Mouse (Mus musculus): ENCODE measurements at regions not wholly inside any gene's neighbourhood (a gene's known extent, or its start where the extent isn't known, plus 50 kb on each side); places are given as distances from the start of the nearest gene placed in this dataset.
A peak's percentile ranks its signal among the peaks of the same experiment; 100 is the strongest.

GRCm38 (mm10) chr17:48592457-48592856 is 137.8 kb downstream of the Unc5cl start:
- intact Hi-C loops (cut with DNase I), result no loop called here
- no peak for DNase-seq

DNA sequence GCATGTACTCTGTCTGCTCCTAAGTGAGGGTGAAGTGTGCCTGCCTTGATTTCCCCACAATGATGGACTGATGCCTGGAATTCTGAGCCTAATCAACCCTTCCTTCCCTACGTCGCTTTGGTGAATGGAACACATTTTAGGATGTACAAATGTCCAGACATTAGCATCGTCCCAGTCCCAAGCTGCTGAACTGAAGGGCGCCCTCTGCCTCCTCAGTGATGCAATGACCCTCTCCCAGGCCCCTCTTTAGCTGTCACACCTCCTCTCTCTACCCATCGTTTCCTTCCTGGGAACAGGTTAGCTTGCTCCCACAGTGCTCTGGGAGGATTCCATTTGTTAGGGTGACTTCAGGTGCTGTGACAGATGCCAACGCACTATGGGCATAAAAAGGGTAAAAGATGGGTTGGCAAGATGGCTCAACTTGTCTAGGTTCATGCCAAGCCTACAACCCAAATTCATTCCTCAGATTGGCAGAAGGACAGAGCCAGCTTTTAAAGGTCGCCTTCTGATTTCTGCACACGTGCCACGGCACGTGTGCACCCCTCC is 140.8 kb downstream of the Unc5cl start:
- intact Hi-C loops (cut with DNase I), result no loop called here
- DNase-seq, result no peak

GRCm38 (mm10) chr17:48596406-48596805 is 141.7 kb downstream of the Unc5cl start:
- peak in 1 of 2 experiments; percentile 15 for DNase-seq
- intact Hi-C loops (cut with DNase I), result no loop called here

GRCm38 (mm10) chr17:48597301-48597700 is 142.6 kb downstream of the Unc5cl start:
- intact Hi-C loops (cut with DNase I), result no loop called here
- DNase-seq, result no peak

- intact Hi-C loops (cut with DNase I), result no loop called here
These were observed 143.9 kb downstream of the Unc5cl start for GRCm38 (mm10) chr17:48598471-48599141.

GRCm38 (mm10) chr17:48600176-48600575 is 145.5 kb downstream of the Unc5cl start:
- intact Hi-C loops (cut with DNase I), result loop anchor here (5.0 to 10.0 kb wide), 2 partner anchors 323 to 585 kb away; no protein-coding TSS in a partner anchor
- peak; percentile 14 to 23 for DNase-seq

More at GRCm38 (mm10) chr17:48598471-48599141, 143.9 kb downstream of the Unc5cl start:
- DNase-seq, result peak; percentile 23 to 30

- intact Hi-C loops (cut with DNase I), result loop anchor here (1.0 to 10.0 kb wide), 4 partner anchors 135 to 582 kb away; no protein-coding TSS in a partner anchor
These were observed 147.9 kb downstream of the Unc5cl start for GRCm38 (mm10) chr17:48602554-48602953.

GRCm38 (mm10) chr17:48606767-48607166 is 152.1 kb downstream of the Unc5cl start:
- DNase-seq, result no peak
- intact Hi-C loops (cut with DNase I), result loop anchor here (10.0 kb wide), 1 partner anchor 578 kb away; no protein-coding TSS in a partner anchor

More at GRCm38 (mm10) chr17:48602554-48602953, 147.9 kb downstream of the Unc5cl start:
- peak; percentile 68 to 77 for DNase-seq

GRCm38 (mm10) chr17:48608315-48608714 is 153.6 kb downstream of the Unc5cl start:
- intact Hi-C loops (cut with DNase I), result loop anchor here (10.0 kb wide), 1 partner anchor 576 kb away; no protein-coding TSS in a partner anchor
- DNase-seq, result no peak

DNA sequence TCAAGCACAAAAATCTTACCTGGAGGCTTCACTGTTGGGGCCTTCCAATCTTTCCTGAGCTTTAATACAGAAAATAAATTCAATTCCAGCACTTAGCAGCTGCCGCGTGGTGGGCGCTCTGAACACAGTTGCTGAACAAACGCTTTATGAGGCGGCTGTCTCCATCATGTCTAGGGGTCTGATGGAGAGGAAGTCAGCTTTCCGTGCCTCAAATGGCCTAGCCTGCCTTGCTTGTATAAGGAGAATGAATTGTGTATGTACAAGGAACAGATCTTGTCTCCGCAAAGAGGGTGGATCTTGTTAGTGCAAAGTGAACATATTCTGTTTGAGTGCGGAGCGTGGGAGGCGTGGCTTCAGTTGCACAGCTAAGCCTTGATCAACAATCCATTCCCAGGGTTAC is 155.4 kb downstream of the Unc5cl start:
- intact Hi-C loops (cut with DNase I), result no loop called here
- no peak for DNase-seq

DNA sequence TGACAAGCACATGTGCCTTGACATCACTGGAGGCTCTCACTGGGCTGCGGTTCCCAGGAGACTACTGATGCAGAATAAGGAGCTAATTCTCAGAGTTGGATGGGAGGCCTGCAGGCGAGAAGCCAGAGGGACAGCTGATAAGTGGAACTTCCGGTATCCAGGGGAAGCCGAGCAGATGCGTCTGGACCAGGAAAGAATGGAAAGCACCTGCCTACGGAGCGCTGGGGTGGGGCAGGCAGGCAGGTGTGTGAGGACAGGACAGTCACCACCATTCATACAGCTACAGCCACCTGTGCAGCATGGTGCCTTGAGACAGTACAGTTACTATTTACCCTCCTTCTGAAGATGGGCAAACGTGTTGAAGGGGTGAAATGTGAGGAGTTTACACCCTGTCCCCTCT is 156.1 kb downstream of the Unc5cl start:
- no peak for DNase-seq

GRCm38 (mm10) chr17:48613491-48613890 is 158.8 kb downstream of the Unc5cl start:
- no peak for DNase-seq
- intact Hi-C loops (cut with DNase I), result no loop called here

More for the DNA sequence above, 156.1 kb downstream of the Unc5cl start:
- intact Hi-C loops (cut with DNase I), result no loop called here

- intact Hi-C loops (cut with DNase I), result no loop called here
- DNase-seq, result no peak
These were observed 160.5 kb downstream of the Unc5cl start for GRCm38 (mm10) chr17:48615248-48615647.

GRCm38 (mm10) chr17:48616205-48616604 is 161.5 kb downstream of the Unc5cl start:
- intact Hi-C loops (cut with DNase I), result no loop called here
- DNase-seq, result no peak

DNA sequence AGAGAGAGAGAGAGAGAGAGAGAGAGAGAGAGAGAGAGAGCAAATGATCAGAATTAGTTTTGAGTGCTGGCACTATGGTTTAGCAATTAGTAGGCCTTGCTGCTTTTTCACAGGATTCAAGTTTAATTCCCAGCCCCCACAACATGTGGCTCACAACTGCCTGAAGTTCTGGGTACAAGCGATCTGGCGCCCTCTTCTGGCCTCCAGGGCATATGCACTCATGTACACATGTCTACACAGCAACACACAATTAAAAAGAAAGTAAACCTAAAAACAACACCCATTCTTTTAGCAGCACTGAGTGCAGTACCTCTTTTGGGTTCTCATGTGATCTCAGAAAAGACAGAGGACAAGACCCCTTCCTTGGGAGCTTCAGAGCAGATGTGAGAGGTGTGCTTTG is 166.2 kb downstream of the Unc5cl start:
- no peak for DNase-seq
- intact Hi-C loops (cut with DNase I), result no loop called here

- intact Hi-C loops (cut with DNase I), result no loop called here
- no peak for DNase-seq
These were observed 167.0 kb downstream of the Unc5cl start for GRCm38 (mm10) chr17:48621676-48622075.

GRCm38 (mm10) chr17:48624937-48625336 is 170.2 kb downstream of the Unc5cl start:
- intact Hi-C loops (cut with DNase I), result no loop called here
- no peak for DNase-seq

- no peak for DNase-seq
- intact Hi-C loops (cut with DNase I), result no loop called here
These were observed 171.3 kb downstream of the Unc5cl start for GRCm38 (mm10) chr17:48625971-48626370.

GRCm38 (mm10) chr17:48639611-48640010 is 184.9 kb downstream of the Unc5cl start:
- DNase-seq, result no peak
- intact Hi-C loops (cut with DNase I), result no loop called here

DNA sequence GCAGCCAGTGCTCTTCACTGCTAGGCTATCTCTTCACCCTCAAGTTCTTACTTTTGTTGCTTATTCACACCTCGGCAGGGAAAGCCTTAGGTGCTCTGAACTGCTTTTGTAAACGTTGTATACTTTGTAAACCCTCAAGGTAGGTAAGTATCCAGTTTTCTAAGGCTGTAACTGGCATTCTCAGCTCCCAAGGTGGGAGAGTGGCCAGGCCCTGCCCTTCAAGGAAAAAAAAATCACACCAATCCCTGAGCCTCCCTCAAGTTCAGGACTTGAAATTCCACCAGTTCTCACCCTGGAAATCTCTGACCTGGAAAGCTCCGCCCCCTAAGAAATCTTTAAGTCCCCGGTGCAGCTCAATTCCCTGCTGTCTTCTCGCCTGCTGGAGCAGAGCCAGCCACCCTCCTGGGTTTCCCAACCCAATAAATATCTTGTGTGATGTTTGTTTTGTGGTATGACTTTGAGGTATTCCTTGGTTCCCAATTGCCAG is 188.9 kb downstream of the Unc5cl start:
- intact Hi-C loops (cut with DNase I), result no loop called here
- no peak for DNase-seq

DNA sequence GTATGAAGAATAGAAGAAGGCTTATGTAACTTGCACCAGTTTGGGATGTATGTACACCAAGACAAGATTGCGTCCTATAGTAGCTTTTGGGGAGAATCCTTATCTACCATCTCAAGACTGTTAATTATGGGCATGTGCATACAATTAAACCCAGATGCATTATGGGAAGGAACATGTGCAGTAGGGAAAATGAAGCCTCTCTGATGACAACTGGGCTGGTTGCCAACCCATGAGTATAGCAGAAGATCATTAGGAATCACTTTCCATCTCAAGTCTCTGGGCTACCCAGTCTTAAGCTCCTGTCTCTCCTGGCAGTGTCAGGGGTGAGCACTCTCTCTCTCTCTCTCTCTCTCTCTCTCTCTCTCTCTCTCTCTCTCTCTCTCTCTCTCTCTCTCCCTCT is 190.4 kb downstream of the Unc5cl start:
- intact Hi-C loops (cut with DNase I), result no loop called here
- no peak for DNase-seq

- intact Hi-C loops (cut with DNase I), result no loop called here
These were observed 192.0 kb downstream of the Unc5cl start for GRCm38 (mm10) chr17:48646626-48647195.

More at GRCm38 (mm10) chr17:48646626-48647195, 192.0 kb downstream of the Unc5cl start:
- no peak for DNase-seq

Data from heart, postnatal 10 days (tissue).